In genomic region chr4:130084331-130084945, GRCm38 (mm10) we compare ENCODE assay signal across 9 mouse cellular contexts. TPM values are rescaled to one million over a fixed set of nuclear protein-coding genes. Genes with fewer than 3 reads are reported as not detected.
DNase-seq lines count a peak whose midpoint lies in the region; ATAC-seq and TF ChIP-seq lines count a peak whose summit lies in the region.
"Had no signal": no experiment of that assay in that cellular context is flagged by ENCODE, and none has a peak within 500 bp of the region (broad histone marks: within the 10 kb centered on the region; RNA-seq: fewer than 3 reads in every experiment).

No protein-coding gene starts in this region.

- H3K27me3 ChIP-seq in Patski: no peaks in the 10 kb centered on the region

- POLR2A ChIA-PET in Patski (lab: Charles Lee): interaction anchor here (1.0 kb wide), 1 partner anchor 9 kb away, joined by 3 read pairs; no protein-coding TSS in a partner anchor

- in situ Hi-C loops in Patski (cut with MboI; ENCODE audit: low pct_unique_long_range_greater_than_20kb): no loop called here

- peak; percentile 35 to 42 for DNase-seq in kidney, postnatal 4 days
- no peak for DNase-seq in kidney, postnatal 10 days
- no peak for DNase-seq in Patski (ENCODE audit: low read depth, low spot score)
- peak; percentile 63 to 68 for DNase-seq in cerebellum, postnatal 10 days
- peak; percentile 73 for DNase-seq in heart, postnatal 4 days
- no peak for DNase-seq in thymus, adult 18-20 months
- no peak for DNase-seq in layer of hippocampus, postnatal 14 days (ENCODE audit: low spot score in 2 of 2)
- DNase-seq: right cerebral cortex, postnatal 4 days had no signal

- ATAC-seq in Patski: peak; percentile 45
- ATAC-seq: midbrain, embryonic 15.5 days had no signal

- no peak for TF ChIP-seq CTCF in Patski (IDR thresholded peaks at IDR 0.05)

- CTCF ChIA-PET in Patski (lab: Charles Lee): interaction anchor here (0.9 to 5.2 kb wide), 3 partner anchors 20 to 126 kb away, joined by 3 to 29 read pairs (median 3); no protein-coding TSS in a partner anchor

RNA-seq across cellular contexts. Expression of gene Pef1, which starts 17.9 kb away (rescaled TPM):
- 63.2 TPM for polyA plus RNA-seq in Patski (2021)
- total RNA-seq in heart, postnatal 4 days (2021): 10 to 100 TPM; 40.5 to 42.1 TPM
- total RNA-seq in layer of hippocampus, postnatal 14 days (2021): 10 to 100 TPM; 46.5 to 46.6 TPM

RNA-seq across cellular contexts. Expression of gene Col16a1, which starts 36.8 kb away (rescaled TPM):
- 0.67 TPM for polyA plus RNA-seq in Patski (2021)
- total RNA-seq in heart, postnatal 4 days (2021): 10 to 100 TPM; 33.1 to 34.7 TPM
- total RNA-seq in layer of hippocampus, postnatal 14 days (2021): 10 to 100 TPM; 11.4 to 16.2 TPM

RNA-seq across cellular contexts. Expression of gene Hcrtr1, which starts 54.7 kb away (rescaled TPM):
- 0.23 TPM for polyA plus RNA-seq in Patski (2021)
- not detected for total RNA-seq in heart, postnatal 4 days (2021)
- 10 to 100 TPM; 10.2 to 10.9 TPM for total RNA-seq in layer of hippocampus, postnatal 14 days (2021)

Comparison
In these comparisons a context has a peak if more than half of its experiments do, and no peak if none do; other contexts are left out.
1. DNase-seq: peak in kidney, postnatal 4 days (2 of 2), cerebellum, postnatal 10 days (2 of 2) and heart, postnatal 4 days (single experiment); none in kidney, postnatal 10 days (single experiment), Patski (single experiment), thymus, adult 18-20 months (0 of 2) and layer of hippocampus, postnatal 14 days (0 of 2).
2. RNA of gene Hcrtr1, which starts 54.7 kb away (total RNA-seq): 10.2 to 10.9 TPM in layer of hippocampus, postnatal 14 days; not detected in heart, postnatal 4 days; every median in the first group is over 10 times any median in the second.